Mouse (Mus musculus) activated CD4-positive, CD25-positive, alpha-beta regulatory T cell, adult 9 weeks (primary cell): Measurements from ENCODE around the gene Trim9. TPM values are rescaled to one million over a fixed set of nuclear protein-coding genes. Genes with fewer than 3 reads are reported as not detected.

Experiments
- polyA plus RNA-seq: library from polyadenylated mRNA; unstranded; fragments of 100-300 nt; shearing (Covaris generic); gene quantifications from one replicate; pipeline ENCODE4 v1.2.1, GENCODE M21; 2017

Gene Trim9
- not detected for polyA plus RNA-seq

DNA sequence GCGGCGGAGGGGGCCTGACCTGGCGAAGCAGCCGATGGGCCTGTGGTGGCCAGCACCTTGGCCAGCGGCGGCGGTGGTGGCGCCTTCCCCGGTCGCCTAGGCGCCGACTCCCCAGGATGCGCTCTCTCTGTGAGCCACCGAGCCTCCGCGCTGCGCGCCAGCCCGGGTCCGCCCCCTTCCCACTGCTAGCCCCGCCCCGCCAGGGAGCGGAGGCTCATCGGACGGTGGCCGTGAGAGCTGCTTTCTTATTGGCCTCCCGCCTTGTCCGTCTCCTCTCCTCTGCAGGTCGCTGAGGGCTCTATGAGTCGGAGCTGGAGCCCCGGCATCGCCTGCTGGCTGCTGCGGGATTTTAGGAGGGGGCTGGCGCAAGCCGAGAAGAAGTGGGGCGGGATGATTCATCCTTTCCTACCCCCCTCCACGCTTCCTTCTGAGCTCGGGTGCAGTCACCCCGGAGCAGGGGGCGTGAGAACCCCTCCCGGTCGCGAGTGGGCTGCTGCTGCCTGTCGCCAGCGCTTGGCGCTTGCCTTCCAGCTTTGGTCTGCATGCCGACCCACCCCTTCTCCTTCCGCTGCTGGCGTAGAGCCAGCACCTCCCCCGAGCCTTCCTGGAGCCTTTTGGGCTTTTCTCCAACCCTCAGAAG is at the start of gene Trim9:
TSS of gene Trim9 (minus strand) at position 413 of the 640 bp plus-strand sequence.

GRCm38 (mm10) chr12:70231294-70231693 is 116.1 kb downstream of the Trim9 start, which contains the start of gene Pygl:
Gene Pygl, minus strand, starts transcription at chr12:70231488.

Other genes starting within 250 kb of the Trim9 start
- gene Nin, start 233.9 kb downstream of the Trim9 start, polyA plus RNA-seq = 20.1 TPM
- gene Abhd12b, start 193.5 kb downstream of the Trim9 start, polyA plus RNA-seq = 2.5 TPM
- gene Pygl, start 116.1 kb downstream of the Trim9 start, polyA plus RNA-seq = 0.76 TPM
- 124 TPM for gene Tmx1, start 105.5 kb upstream of the Trim9 start, polyA plus RNA-seq